Mouse (Mus musculus) lung, embryonic 15.5 days (tissue): ENCODE results near the gene Aim2. TPM values are rescaled to one million over a fixed set of nuclear protein-coding genes. Genes with fewer than 3 reads are reported as not detected.
"Not testable (repeated sequence)": the region's sequence is repeated elsewhere in the genome, so short reads cannot be mapped to it uniquely, and the experiment has no call there.

Experiments
- ATAC-seq: fragments of 200-750 bp; cut with Nextera tagmentation; 2 replicates; pipeline ENCODE4 v1.8.0; 2017; ENCODE audit warnings: moderate number of reproducible peaks, borderline replicate concordance; ENCODE audit not compliant: low FRiP score, low TSS enrichment; ENCODE audit errors: extremely low read depth
- H3K27ac ChIP-seq: fragments of 300-500 bp; sonication (generic); 2 replicates; pipeline ENCODE4 v1.5.1; 2015; ENCODE audit warnings: moderate library complexity, mild to moderate bottlenecking, inconsistent platforms
- H3K27me3 ChIP-seq: fragments of 300-500 bp; sonication (generic); 2 replicates; pipeline ENCODE4 v1.6.1; 2015; ENCODE audit warnings: inconsistent platforms
- H3K36me3 ChIP-seq: fragments of 300-500 bp; sonication (generic); 2 replicates; pipeline ENCODE4 v1.6.1; 2015; ENCODE audit warnings: inconsistent platforms
- H3K4me1 ChIP-seq: fragments of 300-500 bp; sonication (generic); 2 replicates; pipeline ENCODE4 v1.6.1; 2015; ENCODE audit warnings: inconsistent platforms
- H3K4me2 ChIP-seq: fragments of 300-500 bp; sonication (generic); 2 replicates; pipeline ENCODE4 v1.6.1; 2015; ENCODE audit warnings: inconsistent platforms, mild to moderate bottlenecking, moderate library complexity
- H3K4me3 ChIP-seq: fragments of 300-500 bp; sonication (generic); 2 replicates; pipeline ENCODE4 v1.5.1; 2015; ENCODE audit warnings: mild to moderate bottlenecking, inconsistent platforms
- H3K9ac ChIP-seq: fragments of 300-500 bp; sonication (generic); 2 replicates; pipeline ENCODE4 v1.6.1; 2015; ENCODE audit warnings: inconsistent platforms
- H3K9me3 ChIP-seq: fragments of 300-500 bp; sonication (generic); 2 replicates; pipeline ENCODE4 v1.6.1; 2016; ENCODE audit warnings: inconsistent platforms
- WGBS: fragments of 180-500 bp; shearing (Covaris S2); methylation state at CpG from one replicate; pipeline ENCODE4 v1.1.7; 2015; 5-methylcytosine and 5-hydroxymethylcytosine counted together
- polyA plus RNA-seq: library from polyadenylated mRNA; unstranded; fragments of >200 nt; fragmentation: Nextera tagmentation; extraction: Ambion mirVana; gene quantifications from 2 replicates; pipeline ENCODE4 v1.2.1, GENCODE M21; 2015

The Aim2 gene
- polyA plus RNA-seq, 1 experiment from 2014 or later: 1.7 TPM

GRCm38 (mm10) chr1:173443061-173443460, 92.4 kb downstream of the Aim2 start:
- H3K27me3 ChIP-seq: no peaks in the 10 kb centered on the region
- no peaks in the 10 kb centered on the region for H3K9me3 ChIP-seq
- no peak overlapping the region for H3K4me3 ChIP-seq
- no peak overlapping the region for H3K9ac ChIP-seq
- no peak for ATAC-seq
- WGBS: 85% methylated on average over 1 of the region's 1 CpGs
- H3K36me3 ChIP-seq: no peaks in the 10 kb centered on the region
- H3K27ac ChIP-seq: no peak overlapping the region
- no peaks in the 10 kb centered on the region for H3K4me1 ChIP-seq
- no peak overlapping the region for H3K4me2 ChIP-seq

GRCm38 (mm10) chr1:173447067-173447466, 96.4 kb downstream of the Aim2 start:
- ATAC-seq: no peak
- Histone ChIP-seq H3K27me3 (no peaks in the 10 kb centered on the region), H3K4me2 (no peak overlapping the region), H3K9ac (no peak overlapping the region), H3K27ac (no peak overlapping the region), H3K4me3 (no peak overlapping the region), H3K36me3 (no peaks in the 10 kb centered on the region), H3K4me1 (no peaks in the 10 kb centered on the region), H3K9me3 (no peaks in the 10 kb centered on the region)
- WGBS: 50% methylated on average over 4 of the region's 4 CpGs

GRCm38 (mm10) chr1:173450621-173451020, 99.9 kb downstream of the Aim2 start:
- H3K36me3 ChIP-seq: no peaks in the 10 kb centered on the region
- 82% methylated on average over 4 of the region's 4 CpGs for WGBS
- no peak overlapping the region for H3K9ac ChIP-seq
- H3K4me2 ChIP-seq: no peak overlapping the region
- H3K4me1 ChIP-seq: no peaks in the 10 kb centered on the region
- no peak overlapping the region for H3K27ac ChIP-seq
- no peak overlapping the region for H3K4me3 ChIP-seq
- H3K9me3 ChIP-seq: no peaks in the 10 kb centered on the region
- no peaks in the 10 kb centered on the region for H3K27me3 ChIP-seq
- ATAC-seq: no peak

- WGBS: 83% methylated on average over 5 of the region's 5 CpGs
- no peaks in the 10 kb centered on the region for H3K9me3 ChIP-seq
- no peak overlapping the region for H3K4me3 ChIP-seq
- H3K27me3 ChIP-seq: no peaks in the 10 kb centered on the region
- no peak overlapping the region for H3K9ac ChIP-seq
- no peaks in the 10 kb centered on the region for H3K4me1 ChIP-seq
- no peak for ATAC-seq
- no peak overlapping the region for H3K4me2 ChIP-seq
- no peak overlapping the region for H3K27ac ChIP-seq
- no peaks in the 10 kb centered on the region for H3K36me3 ChIP-seq
Observed at GRCm38 (mm10) chr1:173451665-173452064, 101.0 kb downstream of the Aim2 start.

- H3K27me3 ChIP-seq: no peaks in the 10 kb centered on the region
- no peak overlapping the region for H3K4me3 ChIP-seq
- WGBS: 50% methylated on average over 7 of the region's 7 CpGs
- H3K9me3 ChIP-seq: no peaks in the 10 kb centered on the region
- H3K4me1 ChIP-seq: no peaks in the 10 kb centered on the region
- no peak overlapping the region for H3K9ac ChIP-seq
- ATAC-seq: no peak
- no peak overlapping the region for H3K4me2 ChIP-seq
- no peaks in the 10 kb centered on the region for H3K36me3 ChIP-seq
- no peak overlapping the region for H3K27ac ChIP-seq
Observed at GRCm38 (mm10) chr1:173456139-173456754, 105.6 kb downstream of the Aim2 start.

GRCm38 (mm10) chr1:173456761-173457160, 106.1 kb downstream of the Aim2 start:
- H3K9ac ChIP-seq: no peak overlapping the region
- ATAC-seq: no peak
- H3K9me3 ChIP-seq: no peaks in the 10 kb centered on the region
- no peak overlapping the region for H3K4me3 ChIP-seq
- no peaks in the 10 kb centered on the region for H3K27me3 ChIP-seq
- no peak overlapping the region for H3K27ac ChIP-seq
- WGBS: 70% methylated on average over 5 of the region's 5 CpGs
- H3K36me3 ChIP-seq: no peaks in the 10 kb centered on the region
- no peak overlapping the region for H3K4me2 ChIP-seq
- H3K4me1 ChIP-seq: no peaks in the 10 kb centered on the region

- ATAC-seq, H3K4me3 ChIP-seq, H3K27me3 ChIP-seq, H3K36me3 ChIP-seq, H3K4me2 ChIP-seq, H3K27ac ChIP-seq, H3K9me3 ChIP-seq, H3K9ac ChIP-seq, H3K4me1 ChIP-seq: not testable (repeated sequence)
- 81% methylated on average over 5 of the region's 5 CpGs for WGBS
Observed at GRCm38 (mm10) chr1:173480399-173481181, 129.9 kb downstream of the Aim2 start.

- not testable (repeated sequence) for H3K27ac ChIP-seq, H3K4me3 ChIP-seq, H3K9me3 ChIP-seq, H3K36me3 ChIP-seq, ATAC-seq, H3K4me1 ChIP-seq, H3K9ac ChIP-seq, H3K4me2 ChIP-seq, H3K27me3 ChIP-seq
- 78% methylated on average over 3 of the region's 3 CpGs for WGBS
Observed at GRCm38 (mm10) chr1:173481182-173481574, 130.5 kb downstream of the Aim2 start.

- whole genome bisulfite sequencing: 54% methylated on average over 3 of the region's 3 CpGs
- H3K9ac ChIP-seq: not testable (repeated sequence)
Observed at GRCm38 (mm10) chr1:173490812-173491480, 140.3 kb downstream of the Aim2 start, which contains the start of gene Ifi206. Ifi206 (minus strand) TSS chr1:173491041.

GRCm38 (mm10) chr1:173491483-173491882, 140.8 kb downstream of the Aim2 start:
- H3K27ac ChIP-seq, H3K4me1 ChIP-seq, ATAC-seq, H3K4me2 ChIP-seq, H3K27me3 ChIP-seq, H3K9ac ChIP-seq, H3K36me3 ChIP-seq, H3K4me3 ChIP-seq, H3K9me3 ChIP-seq: not testable (repeated sequence)

More at GRCm38 (mm10) chr1:173490812-173491480, 140.3 kb downstream of the Aim2 start, which contains the start of gene Ifi206:
- not testable (repeated sequence) for ATAC-seq, H3K27me3 ChIP-seq, H3K4me1 ChIP-seq, H3K27ac ChIP-seq, H3K36me3 ChIP-seq, H3K9me3 ChIP-seq, H3K4me2 ChIP-seq, H3K4me3 ChIP-seq

- H3K4me1 ChIP-seq, H3K9me3 ChIP-seq, H3K27ac ChIP-seq, H3K4me3 ChIP-seq, ATAC-seq, H3K4me2 ChIP-seq, H3K36me3 ChIP-seq, H3K9ac ChIP-seq, H3K27me3 ChIP-seq: not testable (repeated sequence)
- 88% methylated on average over 2 of the region's 2 CpGs for WGBS
Observed at GRCm38 (mm10) chr1:173510595-173510994, 159.9 kb downstream of the Aim2 start.
